ENCODE assay signal across 11 mouse cellular contexts in the genomic region with DNA sequence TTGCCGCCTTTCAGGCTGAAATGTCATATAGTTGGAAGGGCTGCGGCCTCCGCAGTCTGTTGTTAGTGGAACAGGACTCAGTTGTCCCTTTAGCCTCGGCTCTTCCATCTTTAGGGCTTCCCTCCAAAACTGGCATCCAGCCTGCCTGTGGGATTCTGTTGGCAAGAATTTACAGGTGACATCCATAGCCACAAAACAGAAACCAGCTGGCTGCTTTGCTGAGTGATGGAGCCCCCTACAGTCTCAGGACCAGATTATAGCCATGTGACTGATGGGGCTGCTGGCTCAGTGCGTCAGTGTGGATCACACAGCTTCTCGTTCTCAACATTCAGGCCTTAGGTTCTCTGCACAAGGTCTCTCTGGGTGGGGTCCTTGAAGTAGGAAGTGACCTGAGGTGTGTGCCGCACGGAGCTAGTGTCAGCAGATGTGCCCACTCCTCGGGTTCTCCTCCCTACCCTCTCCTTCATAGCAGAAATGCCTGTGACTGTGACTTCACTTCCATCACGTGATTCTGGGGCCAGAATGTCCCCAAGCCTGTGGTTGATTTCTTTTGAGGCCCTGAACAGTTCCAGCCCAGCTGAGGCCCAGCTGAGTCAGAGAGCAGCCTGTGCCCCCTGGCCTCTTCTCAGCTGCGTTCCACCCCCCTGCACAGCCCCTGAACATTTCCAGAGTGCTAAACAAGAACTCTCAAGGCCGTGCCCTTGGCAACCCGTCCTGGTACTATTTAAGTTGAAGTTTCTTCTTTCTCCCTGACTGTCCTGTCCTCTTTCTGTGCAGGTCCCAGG. TPM values are rescaled to one million over a fixed set of nuclear protein-coding genes. Genes with fewer than 3 reads are reported as not detected.
A peak's percentile ranks its signal among the peaks of the same experiment; 100 is the strongest.
DNase-seq lines count a peak whose midpoint lies in the region; ATAC-seq and TF ChIP-seq lines count a peak whose summit lies in the region.
"Had no signal": no experiment of that assay in that cellular context is flagged by ENCODE, and none has a peak within 500 bp of the region (broad histone marks: within the 10 kb centered on the region; RNA-seq: fewer than 3 reads in every experiment).

No protein-coding gene starts in this region.

- TF ChIP-seq EP300 in heart, adult 2 months (IDR thresholded peaks at IDR 0.05; ENCODE audit: insufficient read depth, low read depth, low read length), result no peak

- H3K27ac ChIP-seq in heart, adult 2 months, result no peak overlapping the region
- no peak overlapping the region for H3K27ac ChIP-seq in midbrain, embryonic 13.5 days
- no peak overlapping the region for H3K27ac ChIP-seq in midbrain, embryonic 11.5 days (ENCODE audit: low read depth, low read length)
- H3K27ac ChIP-seq in midbrain, embryonic 15.5 days, result no peak overlapping the region
- H3K27ac ChIP-seq: neural tube, embryonic 13.5 days had no signal

- 74% methylated on average over 13 of the region's 13 CpGs for WGBS in heart, adult 2 months
- 72% methylated on average over 13 of the region's 13 CpGs for WGBS in midbrain, embryonic 13.5 days
- WGBS in midbrain, embryonic 11.5 days, result 73% methylated on average over 13 of the region's 13 CpGs
- 62% methylated on average over 13 of the region's 13 CpGs for WGBS in midbrain, embryonic 15.5 days

- H3K27me3 ChIP-seq in heart, adult 2 months (ENCODE audit: control insufficient read depth, insufficient read depth, low read length), result no peaks in the 10 kb centered on the region
- H3K27me3 ChIP-seq in midbrain, embryonic 13.5 days, result no peaks in the 10 kb centered on the region
- H3K27me3 ChIP-seq in midbrain, embryonic 11.5 days (ENCODE audit: control insufficient read depth, insufficient read depth, low read length), result no peaks in the 10 kb centered on the region
- no peaks in the 10 kb centered on the region for H3K27me3 ChIP-seq in midbrain, embryonic 15.5 days (replicated peaks)
- H3K27me3 ChIP-seq: liver, embryonic 15.5 days; neural tube, embryonic 13.5 days had no signal

- H3K36me3 ChIP-seq in heart, adult 2 months (ENCODE audit: control insufficient read depth, insufficient read depth, low read length), result no peaks in the 10 kb centered on the region
- H3K36me3 ChIP-seq in midbrain, embryonic 13.5 days, result no peaks in the 10 kb centered on the region
- H3K36me3 ChIP-seq in midbrain, embryonic 11.5 days (ENCODE audit: control insufficient read depth, insufficient read depth, low read length), result no peaks in the 10 kb centered on the region
- no peaks in the 10 kb centered on the region; the same call in 1 of the 2 replicates for H3K36me3 ChIP-seq in midbrain, embryonic 15.5 days (replicated peaks)
- H3K36me3 ChIP-seq: liver, embryonic 15.5 days had no signal

- ATAC-seq in midbrain, embryonic 13.5 days, result 0 out of 2 replicates have a peak, but pooled peaks have one; percentile 25
- ATAC-seq in midbrain, embryonic 11.5 days (ENCODE audit: low FRiP score), result no peak
- peak; percentile 43; the same call in 1 of the 2 replicates for ATAC-seq in midbrain, embryonic 15.5 days (replicated peaks)
- ATAC-seq: inflammation-experienced regulatory T-cells, adult 6 months had no signal

- H3K4me2 ChIP-seq in midbrain, embryonic 13.5 days (replicated peaks), result no peak overlapping the region
- H3K4me2 ChIP-seq in midbrain, embryonic 11.5 days, result no peak overlapping the region
- H3K4me2 ChIP-seq in midbrain, embryonic 15.5 days, result no peak overlapping the region
- H3K4me2 ChIP-seq: liver, embryonic 15.5 days; neural tube, embryonic 13.5 days had no signal

- intact Hi-C loops in heart, adult 2 months (cut with DNase I), result no loop called here

- TF ChIP-seq CTCF in heart, adult 2 months (IDR thresholded peaks at IDR 0.05), result no peak

- H3K9me3 ChIP-seq in midbrain, embryonic 13.5 days, result no peaks in the 10 kb centered on the region
- H3K9me3 ChIP-seq in midbrain, embryonic 11.5 days (ENCODE audit: control insufficient read depth, low read length), result no peaks in the 10 kb centered on the region
- H3K9me3 ChIP-seq in midbrain, embryonic 15.5 days, result no peaks in the 10 kb centered on the region
- H3K9me3 ChIP-seq: liver, embryonic 15.5 days; neural tube, embryonic 13.5 days had no signal

- no peak overlapping the region for H3K9ac ChIP-seq in heart, adult 2 months (ENCODE audit: low read depth, low read length)
- H3K9ac ChIP-seq in midbrain, embryonic 13.5 days (replicated peaks), result no peak overlapping the region
- H3K9ac ChIP-seq in midbrain, embryonic 11.5 days (ENCODE audit: low read length), result no peak overlapping the region
- H3K9ac ChIP-seq in midbrain, embryonic 15.5 days, result no peak overlapping the region
- H3K9ac ChIP-seq: liver, embryonic 15.5 days; neural tube, embryonic 13.5 days had no signal

- peaks cover 1% of the 10 kb centered on the region; the same call in 1 of the 2 replicates for H3K4me1 ChIP-seq in heart, adult 2 months (ENCODE audit: control insufficient read depth, insufficient read depth, low read length)
- H3K4me1 ChIP-seq in midbrain, embryonic 13.5 days (replicated peaks), result 0 out of 2 replicates have a peak, but pooled peaks cover 5% of the 10 kb centered on the region
- H3K4me1 ChIP-seq in midbrain, embryonic 11.5 days (ENCODE audit: control insufficient read depth, insufficient read depth, low read length), result 0 out of 2 replicates have a peak, but pooled peaks cover 2% of the 10 kb centered on the region
- 0 out of 2 replicates have a peak, but pooled peaks cover 2% of the 10 kb centered on the region for H3K4me1 ChIP-seq in midbrain, embryonic 15.5 days

- DNase-seq in heart, adult 11 months, result peak; percentile 90
- no peak for DNase-seq in heart, adult 2 months
- no peak for DNase-seq in midbrain, embryonic 11.5 days (ENCODE audit: low spot score, missing footprints)
- peak; percentile 84 to 88 for DNase-seq in cerebellum, postnatal 14 days
- DNase-seq in thymus, postnatal 36 days, result no peak
- DNase-seq in thymus, postnatal 14 days, result no peak

- no peaks in the 10 kb centered on the region for H3K79me2 ChIP-seq in heart, adult 2 months (replicated peaks; ENCODE audit: control insufficient read depth, insufficient read depth, low read length)

- TF ChIP-seq POLR2A in heart, adult 2 months (IDR thresholded peaks at IDR 0.05; ENCODE audit: insufficient read depth, low read depth, low read length), result no peak

- no peak overlapping the region for H3K4me3 ChIP-seq in heart, adult 2 months
- no peak overlapping the region for H3K4me3 ChIP-seq in midbrain, embryonic 13.5 days (replicated peaks)
- H3K4me3 ChIP-seq in midbrain, embryonic 11.5 days (ENCODE audit: low read depth, low read length), result no peak overlapping the region
- H3K4me3 ChIP-seq in midbrain, embryonic 15.5 days, result no peak overlapping the region
- H3K4me3 ChIP-seq: liver, embryonic 15.5 days; neural tube, embryonic 13.5 days had no signal

RNA-seq across cellular contexts. Expression of a gene that starts 55.3 kb away (rescaled TPM):
- total RNA-seq in heart, adult 2 months (2021), result 10 to 100 TPM; 81.8 to 97.0 TPM
- 20.8 and 45.8 TPM in 2 replicates for polyA plus RNA-seq in heart, adult 2 months (2012; rRNA removed)
- polyA plus RNA-seq in midbrain, embryonic 13.5 days (2015; fragmentation: Nextera tagmentation; extraction: Ambion mirVana), result 120 TPM in 2 replicates
- polyA plus RNA-seq in midbrain, embryonic 11.5 days (2014; fragmentation: Nextera tagmentation; extraction: Ambion mirVana), result 218 and 255 TPM in 2 replicates
- 75.2 and 76.0 TPM in 2 replicates for polyA plus RNA-seq in midbrain, embryonic 15.5 days (2015; fragmentation: Nextera tagmentation; extraction: Ambion mirVana)

Comparison
In these comparisons a context has a peak if more than half of its experiments do, and no peak if none do; other contexts are left out.
1. DNase-seq: peak in heart, adult 11 months (single experiment) and cerebellum, postnatal 14 days (2 of 2); none in heart, adult 2 months (0 of 2), midbrain, embryonic 11.5 days (single experiment), thymus, postnatal 36 days (0 of 2) and thymus, postnatal 14 days (single experiment).